Mouse (Mus musculus) 416B (cell line): ENCODE measurements around the gene Pdgfb.

ENCODE experiments used
- DNase-seq: peaks from one replicate; pipeline ENCODE4 v3.0.0; 2011; ENCODE audit warnings: low read depth

Pdgfb gene

GRCm38 (mm10) chr15:80014321-80015210 is at the start of gene Pdgfb:
Pdgfb (minus strand) TSS chr15:80014977.
- DNase-seq, result peak; percentile 76

- no peak for DNase-seq
Measured at GRCm38 (mm10) chr15:80062821-80063220, 48.0 kb upstream of the Pdgfb start.

DNA sequence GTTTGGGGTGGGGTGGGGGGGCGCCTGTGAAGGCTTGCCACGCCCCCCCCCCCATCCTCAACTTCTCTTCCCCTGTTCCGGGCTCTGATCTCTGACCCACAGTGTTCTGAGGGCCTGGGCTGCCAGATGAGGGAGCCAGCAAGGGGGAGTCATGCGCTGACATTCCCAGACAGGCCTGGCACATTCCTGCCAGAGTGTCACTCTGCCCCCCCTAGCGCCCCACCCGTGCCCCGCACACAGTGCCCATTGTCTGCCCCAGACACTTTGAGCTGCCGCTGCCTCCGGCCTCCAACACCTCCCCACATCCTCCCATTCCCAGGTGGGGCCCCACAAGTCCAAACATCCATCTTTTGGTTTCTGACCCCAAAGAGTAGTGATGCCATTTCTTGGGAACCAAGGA is 47.6 kb upstream of the Pdgfb start:
- no peak for DNase-seq

GRCm38 (mm10) chr15:80061071-80061550 is 46.3 kb upstream of the Pdgfb start:
- DNase-seq, result no peak

DNA sequence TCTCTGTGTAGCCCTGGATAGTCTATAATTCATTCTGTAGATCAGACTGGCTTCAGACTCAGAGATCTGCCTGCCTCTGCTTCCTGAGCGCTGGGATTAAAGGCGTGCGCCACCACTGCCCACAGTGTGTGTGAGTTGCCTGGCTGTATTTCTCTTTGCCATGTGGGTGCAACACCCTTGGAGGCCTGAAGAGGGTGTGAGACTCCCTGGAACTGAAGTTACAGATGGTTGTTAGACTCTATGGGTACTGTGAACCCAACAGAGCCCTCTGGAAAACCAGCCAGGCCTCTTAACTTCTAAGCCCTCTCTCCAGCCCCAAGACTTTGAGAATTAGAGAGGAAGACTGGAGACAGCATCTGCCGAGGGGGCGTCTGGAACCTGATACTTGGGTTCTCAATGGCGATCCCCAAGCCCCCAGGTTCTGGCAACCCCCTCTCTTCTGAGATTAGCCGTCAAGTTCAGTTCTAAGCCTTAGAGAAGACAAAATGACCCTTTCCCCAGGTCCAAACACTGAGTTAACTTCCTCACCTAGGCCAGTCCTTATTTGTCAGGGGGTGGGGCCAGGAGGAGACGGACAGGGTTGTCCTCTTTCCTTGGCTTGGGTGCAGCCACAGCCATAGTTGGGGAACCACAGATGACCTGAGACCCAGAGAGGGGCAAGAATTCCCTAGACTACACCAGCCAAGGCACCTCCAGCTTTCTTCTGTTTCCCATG is 45.7 kb upstream of the Pdgfb start:
- DNase-seq, result no peak

DNA sequence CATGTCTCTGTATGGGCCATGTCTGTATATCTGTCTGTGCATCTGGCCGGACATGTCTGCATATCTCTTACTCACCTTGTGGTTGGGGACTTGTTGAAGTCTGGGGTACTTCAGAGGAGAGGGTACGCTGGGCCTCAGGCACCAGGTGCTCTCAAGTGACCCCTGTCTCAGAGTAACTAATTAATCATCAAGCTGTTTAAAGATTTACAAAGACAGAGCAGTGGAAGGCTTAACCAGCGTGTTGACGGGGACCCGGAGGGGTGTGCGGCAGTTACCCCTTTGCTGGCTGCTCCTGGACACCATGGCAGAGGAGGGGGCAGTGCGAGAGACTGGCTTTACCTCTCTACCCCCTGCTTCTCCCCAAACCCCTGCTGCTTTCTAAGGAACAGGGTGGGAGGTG is 44.8 kb upstream of the Pdgfb start:
- no peak for DNase-seq

DNA sequence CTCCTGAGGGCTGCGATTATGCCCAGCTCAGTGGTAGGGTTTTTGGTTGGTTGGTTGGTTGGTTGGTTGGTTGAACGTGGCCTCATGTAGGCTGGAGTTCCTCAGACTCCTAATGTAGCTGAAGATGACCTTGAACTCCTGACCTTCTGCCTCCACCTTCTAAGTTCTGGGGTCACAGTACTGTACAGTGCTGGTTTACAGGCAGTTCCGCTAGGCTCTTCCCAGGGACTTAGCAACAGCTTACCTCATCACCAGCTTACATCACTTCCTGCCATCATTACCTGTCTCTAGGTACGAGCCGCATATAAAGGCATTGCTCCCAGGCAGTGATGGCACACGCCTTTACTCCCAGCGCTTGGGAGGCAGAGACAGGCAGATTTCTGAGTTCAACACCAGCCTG is 43.4 kb upstream of the Pdgfb start:
- no peak for DNase-seq

DNA sequence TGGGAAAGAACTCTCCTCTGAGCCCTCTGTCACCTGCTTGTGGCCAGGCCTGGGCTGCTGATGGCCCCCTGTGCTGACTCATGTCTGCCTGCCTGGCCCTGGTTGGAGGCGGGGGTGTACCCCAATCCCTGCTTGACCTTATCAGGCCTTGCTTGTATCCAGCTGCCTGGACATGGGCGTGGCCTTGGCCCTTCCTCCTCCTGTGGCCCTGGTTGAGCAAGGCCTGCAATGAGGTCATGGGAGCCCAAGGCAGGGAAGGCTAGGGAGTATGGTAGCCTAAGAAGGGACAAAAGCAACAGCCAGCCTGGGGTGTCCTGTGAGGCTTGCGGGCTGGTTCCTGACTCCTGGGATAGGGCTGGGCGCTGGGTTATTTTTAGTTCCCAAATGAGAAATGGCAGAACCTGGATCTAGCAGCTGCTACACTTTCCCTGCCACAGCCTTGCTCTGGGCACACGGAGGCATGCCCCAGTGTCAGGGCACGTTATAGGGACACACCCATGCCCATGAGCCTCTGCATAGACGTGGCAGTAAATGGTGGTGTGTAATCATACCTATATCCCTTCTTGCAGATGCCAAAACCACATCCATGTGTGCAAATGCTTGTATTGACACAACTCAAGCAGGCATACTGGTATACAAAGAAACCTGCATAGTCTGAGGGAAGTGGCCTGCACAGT is 39.4 kb upstream of the Pdgfb start:
- DNase-seq, result peak; percentile 96

DNA sequence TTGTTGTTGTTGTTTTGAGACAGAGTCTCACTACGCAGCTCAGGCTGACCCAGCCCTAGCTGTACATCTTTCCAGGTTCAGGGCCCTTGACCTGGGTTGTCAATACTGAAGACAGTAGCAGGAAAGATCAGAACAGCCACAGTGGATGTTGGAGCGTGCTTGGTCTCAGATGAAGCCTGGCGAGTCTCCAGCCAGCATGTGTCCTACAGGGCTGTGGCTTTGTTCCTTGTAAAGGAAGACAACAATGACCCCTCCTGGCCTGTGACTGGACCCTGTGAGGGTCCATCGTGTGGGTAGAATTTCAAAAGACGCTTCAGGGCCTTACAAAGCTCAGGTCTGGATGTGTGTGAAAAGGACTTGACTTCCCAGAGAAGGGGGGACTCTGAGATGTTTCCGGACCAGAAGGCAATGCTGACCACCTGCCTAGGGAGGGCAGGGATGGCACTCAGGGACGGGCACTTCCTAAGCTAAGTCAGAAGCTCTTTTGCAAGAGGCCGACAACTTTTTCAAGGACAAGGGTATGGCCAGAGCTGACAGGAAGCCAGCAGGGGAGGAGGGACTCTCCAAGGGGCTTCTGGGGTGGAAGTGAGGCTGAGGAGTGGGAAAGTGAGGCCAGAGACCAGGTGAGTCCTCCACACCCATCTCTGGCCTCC is 38.7 kb upstream of the Pdgfb start:
- peak; percentile 87 for DNase-seq

DNA sequence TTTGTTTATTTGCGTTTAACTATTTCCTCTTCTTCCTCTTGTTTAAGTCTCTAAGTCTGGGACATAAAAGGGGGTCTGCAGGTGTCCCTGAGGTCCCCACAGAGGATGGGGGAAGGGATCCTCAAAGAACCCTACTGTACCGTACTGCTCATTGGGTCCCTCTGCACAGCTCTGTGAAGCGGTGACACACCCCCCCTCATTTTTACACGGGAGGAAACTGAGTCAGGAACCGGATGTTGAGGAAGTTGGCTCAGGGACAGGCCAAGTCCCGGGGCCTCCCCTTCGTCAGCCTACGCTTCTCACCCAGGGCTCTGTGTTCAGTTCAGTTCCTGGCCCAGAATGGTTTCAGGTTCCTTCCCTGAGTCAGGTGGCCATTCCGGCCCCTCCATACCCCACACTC is 37.0 kb upstream of the Pdgfb start:
- DNase-seq, result no peak

- no peak for DNase-seq
Measured at GRCm38 (mm10) chr15:80051092-80051761, 36.5 kb upstream of the Pdgfb start.

GRCm38 (mm10) chr15:80050093-80050492 is 35.3 kb upstream of the Pdgfb start:
- DNase-seq, result no peak

- DNase-seq, result no peak
Measured at GRCm38 (mm10) chr15:80047973-80048372, 33.2 kb upstream of the Pdgfb start.

DNA sequence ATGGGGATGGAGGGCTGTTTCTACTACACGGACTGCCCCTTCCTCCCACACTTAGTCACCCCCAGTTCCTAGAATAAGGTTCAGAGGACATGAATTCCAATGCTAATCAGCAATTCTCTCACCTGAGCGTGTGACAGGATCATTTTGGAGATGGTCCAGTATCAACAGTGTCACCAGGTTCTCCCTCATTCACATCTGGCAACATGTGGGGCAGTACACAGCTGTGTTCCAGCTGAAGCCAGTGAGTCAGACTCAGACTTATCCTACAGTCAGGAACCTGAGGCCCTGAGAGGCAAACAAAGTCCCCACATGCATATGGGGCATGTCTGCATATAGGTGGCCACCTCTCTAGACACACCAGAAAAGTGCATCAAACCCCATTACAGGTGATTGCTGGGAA is 32.5 kb upstream of the Pdgfb start:
- DNase-seq, result no peak

DNA sequence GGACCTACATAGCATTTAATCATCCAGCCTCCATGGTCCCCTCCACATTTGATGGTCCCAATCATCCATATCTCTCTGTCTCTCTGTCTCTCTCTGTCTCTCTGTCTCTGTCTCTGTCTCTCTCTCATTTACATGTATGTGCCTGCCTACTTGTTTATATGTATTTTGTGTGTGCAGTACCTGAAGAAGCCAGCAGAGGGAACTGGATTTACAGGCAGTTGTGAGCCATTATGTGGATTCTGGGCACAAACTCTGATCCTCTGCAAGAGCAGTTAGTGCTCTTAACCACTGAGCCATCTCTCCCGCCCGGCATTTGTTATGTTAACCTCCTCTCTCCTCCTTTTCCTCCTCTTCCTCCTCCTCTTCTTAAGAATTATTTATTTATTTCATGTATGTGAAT is 31.0 kb upstream of the Pdgfb start:
- no peak for DNase-seq

- DNase-seq, result no peak
Measured at GRCm38 (mm10) chr15:80044249-80044648, 29.5 kb upstream of the Pdgfb start.

GRCm38 (mm10) chr15:80042152-80042551 is 27.4 kb upstream of the Pdgfb start:
- DNase-seq, result no peak

GRCm38 (mm10) chr15:80038110-80038391 is 23.3 kb upstream of the Pdgfb start:
- DNase-seq, result no peak

- no peak for DNase-seq
Measured at GRCm38 (mm10) chr15:80037255-80038109, 22.7 kb upstream of the Pdgfb start.

- DNase-seq, result no peak
Measured at GRCm38 (mm10) chr15:80035341-80035885, 20.6 kb upstream of the Pdgfb start.

DNA sequence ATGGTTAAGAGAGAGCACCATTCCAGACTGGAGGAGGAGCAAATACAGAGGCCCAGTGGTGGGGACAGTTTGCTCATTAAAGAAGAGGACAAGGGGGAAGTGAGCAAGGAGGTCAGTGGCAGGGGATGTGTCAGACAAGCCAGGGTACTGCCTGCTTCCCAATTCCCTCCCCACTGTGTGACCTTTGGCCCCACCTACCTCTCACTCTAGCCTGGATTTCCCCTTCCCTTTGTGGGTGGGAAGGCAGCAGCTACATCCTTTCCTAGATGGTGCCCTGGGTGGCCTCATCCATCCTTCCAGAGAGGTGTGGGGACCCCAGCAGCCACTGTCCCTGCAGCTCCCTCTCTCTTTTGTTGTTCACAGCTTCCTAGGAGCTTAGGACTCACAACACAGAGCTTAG is 20.1 kb upstream of the Pdgfb start:
- DNase-seq, result no peak
